Mouse (Mus musculus) left cerebral cortex, postnatal 14 days (tissue): ENCODE results near the gene Acot12. TPM values are rescaled to one million over a fixed set of nuclear protein-coding genes. Genes with fewer than 3 reads are reported as not detected.

Experiments used
- DNase-seq, 2 experiments: peaks; one replicate each; pipeline ENCODE4 v3.0.0; 2021 to 2022; ENCODE audit warnings: low spot score in 2 of 2, mixed read lengths in 1 of 2
- intact Hi-C: fragments of 180-260 bp; cut with DNase I; formaldehyde crosslinking; loops from one replicate; pipeline ENCODE4 v1.15.1; 2025
- microRNA-seq, 2 experiments: library from miRNA; unstranded; fragments of <30 nt; microRNA quantifications; one replicate each; pipeline ENCODE4 v1.2.0; 2022
- total RNA-seq, 2 experiments: library from RNA; stranded (reverse); gene quantifications; 2 replicates each; pipeline ENCODE4 v1.2.3; 2021

Acot12 gene
- total RNA-seq, 2 experiments from 2014 or later: 0.15 to 0.27 TPM

- DNase-seq: no peak
- intact Hi-C loops: loop anchor here (5.0 to 10.0 kb wide), 2 partner anchors 64 to 537 kb away; no protein-coding TSS in a partner anchor
These were observed 66.7 kb downstream of the Acot12 start for GRCm38 (mm10) chr13:91807874-91808575.

GRCm38 (mm10) chr13:91809476-91809875 is 68.2 kb downstream of the Acot12 start:
- intact Hi-C loops: loop anchor here (5.0 to 10.0 kb wide), 2 partner anchors 63 to 535 kb away; no protein-coding TSS in a partner anchor
- DNase-seq: peak in 1 of 2 experiments; percentile 32

- intact Hi-C loops: no loop called here
- no peak for DNase-seq
These were observed 73.4 kb downstream of the Acot12 start for GRCm38 (mm10) chr13:91814670-91815069.

- intact Hi-C loops: no loop called here
- DNase-seq: no peak
These were observed 82.4 kb downstream of the Acot12 start for GRCm38 (mm10) chr13:91823735-91824134.

- no peak for DNase-seq
- intact Hi-C loops: no loop called here
These were observed 83.7 kb downstream of the Acot12 start for GRCm38 (mm10) chr13:91824845-91825550.

GRCm38 (mm10) chr13:91826066-91826465 is 84.8 kb downstream of the Acot12 start:
- DNase-seq: no peak
- intact Hi-C loops: no loop called here

- no peak for DNase-seq
- intact Hi-C loops: no loop called here
These were observed 86.6 kb downstream of the Acot12 start for GRCm38 (mm10) chr13:91827876-91828275.

Small RNAs within 50 kb of the gene (microRNA-seq; reads per million reads assigned to microRNA genes)
- gene Gm27656: 0 reads per million in 2 experiments

Other genes with a start within 250 kb of the Acot12 start
- gene Zcchc9, start 66.2 kb downstream of the Acot12 start, total RNA-seq: 10 to 100 TPM; 18.2 to 18.6 TPM
- gene Ckmt2, start 135.4 kb downstream of the Acot12 start, total RNA-seq: not detected